Mouse (Mus musculus) MEL (cell line): Measurements from ENCODE around the gene Treh. TPM values are rescaled to one million over a fixed set of nuclear protein-coding genes. Genes with fewer than 3 reads are reported as not detected.
A peak's percentile ranks its signal among the peaks of the same experiment; 100 is the strongest.

Experiments used
- DNase-seq: peaks from one replicate; pipeline ENCODE4 v3.0.0; 2011; ENCODE audit warnings: low read depth, low spot score
- H3K27ac ChIP-seq: 2 replicates; pipeline ENCODE4 v1.5.1; 2012; ENCODE audit warnings: low read depth, mild to moderate bottlenecking, control low read depth, low read length, moderate library complexity; ENCODE audit not compliant: control insufficient read depth
- H3K27me3 ChIP-seq, 2 experiments: fragments of 150-350 bp in 1 of 2; sonication (generic) in 1 of 2; 2 replicates each; pipeline ENCODE4 v1.6.1; 2012; ENCODE audit warnings: low read length in 2 of 2, mild to moderate bottlenecking in 2 of 2, improper control_type of control experiment in 1 of 2, moderate library complexity in 1 of 2; ENCODE audit not compliant: insufficient read depth in 2 of 2, control insufficient read depth in 1 of 2
- H3K36me3 ChIP-seq, 2 experiments: 2 replicates each; pipeline ENCODE4 v1.6.1; 2012 to 2014; ENCODE audit warnings: low read length in 2 of 2, improper control_type of control experiment in 1 of 2, inconsistent platforms in 1 of 2, mild to moderate bottlenecking in 1 of 2; ENCODE audit not compliant: insufficient read depth in 2 of 2, control insufficient read depth in 1 of 2
- H3K4me1 ChIP-seq, 2 experiments: fragments of 150-350 bp in 1 of 2; sonication (generic) in 1 of 2; 2 replicates each; pipeline ENCODE4 v1.6.1; 2012; ENCODE audit warnings: low read length in 2 of 2, improper control_type of control experiment in 1 of 2, mild to moderate bottlenecking in 1 of 2; ENCODE audit not compliant: insufficient read depth in 2 of 2, control insufficient read depth in 1 of 2
- H3K4me3 ChIP-seq, 2 experiments: fragments of 150-350 bp in 1 of 2; sonication (generic) in 1 of 2; 2 replicates each; pipeline ENCODE4 v1.5.1; 2012; ENCODE audit warnings: low read depth in 2 of 2, low read length in 2 of 2, mild to moderate bottlenecking in 2 of 2, moderate library complexity in 2 of 2, control low read depth in 1 of 2, improper control_type of control experiment in 1 of 2; ENCODE audit not compliant: control insufficient read depth in 1 of 2, insufficient read depth in 1 of 2
- H3K79me2 ChIP-seq: 2 replicates; pipeline ENCODE4 v1.6.1; 2012; ENCODE audit warnings: mild to moderate bottlenecking, low read length, moderate library complexity; ENCODE audit not compliant: control insufficient read depth, poor library complexity, insufficient read depth
- H3K9ac ChIP-seq: 2 replicates; pipeline ENCODE4 v1.6.1; 2012; ENCODE audit warnings: low read depth, mild to moderate bottlenecking, control low read depth, low read length, moderate library complexity; ENCODE audit not compliant: control insufficient read depth, poor library complexity, severe bottlenecking
- H3K9me3 ChIP-seq: fragments of 150-350 bp; sonication (generic); replicated peaks from 2 replicates; pipeline ENCODE4 v1.6.1; 2012; ENCODE audit warnings: mild to moderate bottlenecking, low read length, improper control_type of control experiment, moderate library complexity; ENCODE audit not compliant: insufficient read depth
- BHLHE40 ChIP-seq: IDR thresholded peaks from 2 replicates; pipeline ENCODE4 v1.6.1; 2012; ENCODE audit warnings: low read depth, mild to moderate bottlenecking, inconsistent platforms, low read length, improper control_type of control experiment, borderline replicate concordance
- CHD1 ChIP-seq: IDR thresholded peaks from 2 replicates; pipeline ENCODE4 v1.6.1; 2012; ENCODE audit warnings: low read depth, mild to moderate bottlenecking, inconsistent platforms, low read length, improper control_type of control experiment
- CTCF ChIP-seq, 3 experiments: IDR thresholded peaks in 2 of 3; conservative IDR thresholded peaks in 1 of 3; 2 replicates each; pipeline ENCODE4 v1.5.1; 2011 to 2012; ENCODE audit warnings: low read length in 3 of 3, low read depth in 2 of 3, mild to moderate bottlenecking in 2 of 3, improper control_type of control experiment in 1 of 3, inconsistent platforms in 1 of 3, mixed read lengths in 1 of 3, moderate library complexity in 1 of 3; ENCODE audit not compliant: control insufficient read depth in 1 of 3, insufficient read depth in 1 of 3, poor library complexity in 1 of 3, severe bottlenecking in 1 of 3
- ELF1 ChIP-seq: IDR thresholded peaks from 2 replicates; pipeline ENCODE4 v1.6.1; 2014; ENCODE audit warnings: low read depth, mild to moderate bottlenecking, inconsistent platforms, low read length, improper control_type of control experiment, moderate library complexity
- GABPA ChIP-seq: IDR thresholded peaks from 2 replicates; pipeline ENCODE4 v1.6.1; 2012; ENCODE audit warnings: low read depth, mild to moderate bottlenecking, inconsistent platforms, low read length, improper control_type of control experiment, moderate library complexity
- MAX ChIP-seq: IDR thresholded peaks from 2 replicates; pipeline ENCODE4 v1.6.1; 2011; ENCODE audit warnings: low read length, improper control_type of control experiment
- MAZ ChIP-seq: IDR thresholded peaks from 2 replicates; pipeline ENCODE4 v1.6.1; 2012; ENCODE audit warnings: low read depth, mild to moderate bottlenecking, inconsistent platforms, low read length, improper control_type of control experiment
- MYB ChIP-seq: IDR thresholded peaks from 2 replicates; pipeline ENCODE4 v1.6.1; 2011; ENCODE audit warnings: mild to moderate bottlenecking, low read depth, low read length, improper control_type of control experiment
- MYC ChIP-seq: IDR thresholded peaks from 2 replicates; pipeline ENCODE4 v1.6.1; 2011; ENCODE audit warnings: low read depth, mild to moderate bottlenecking, low read length, improper control_type of control experiment, moderate library complexity
- NELFE ChIP-seq: IDR thresholded peaks from 2 replicates; pipeline ENCODE4 v1.6.1; 2011; ENCODE audit warnings: low read depth, low read length, improper control_type of control experiment
- NRF1 ChIP-seq: IDR thresholded peaks from 2 replicates; pipeline ENCODE4 v1.6.1; 2014; ENCODE audit warnings: low read depth, mild to moderate bottlenecking, inconsistent platforms, low read length, improper control_type of control experiment, moderate library complexity; ENCODE audit not compliant: poor library complexity, insufficient read depth, severe bottlenecking
- POLR2A ChIP-seq, 2 experiments: IDR thresholded peaks; 2 replicates each; pipeline ENCODE4 v1.6.1; 2011 to 2012; ENCODE audit warnings: low read length in 2 of 2, mild to moderate bottlenecking in 2 of 2, control low read depth in 1 of 2, improper control_type of control experiment in 1 of 2, low read depth in 1 of 2, moderate library complexity in 1 of 2; ENCODE audit not compliant: control insufficient read depth in 1 of 2, insufficient read depth in 1 of 2, poor library complexity in 1 of 2
- POLR2AphosphoS2 ChIP-seq: IDR thresholded peaks from 2 replicates; pipeline ENCODE4 v1.6.1; 2011; ENCODE audit warnings: low read length, improper control_type of control experiment
- POLR2AphosphoS5 ChIP-seq: IDR thresholded peaks from 2 replicates; pipeline ENCODE4 v1.6.1; 2012; ENCODE audit warnings: low read depth, borderline replicate concordance, mild to moderate bottlenecking, inconsistent platforms, low read length, moderate library complexity, mixed read lengths
- SMC3 ChIP-seq: IDR thresholded peaks from 2 replicates; pipeline ENCODE4 v1.6.1; 2011; ENCODE audit warnings: low read depth, low read length, improper control_type of control experiment
- UBTF ChIP-seq: IDR thresholded peaks from 2 replicates; pipeline ENCODE4 v1.6.1; 2012; ENCODE audit warnings: low read depth, mild to moderate bottlenecking, inconsistent platforms, low read length, improper control_type of control experiment, moderate library complexity, borderline replicate concordance; ENCODE audit not compliant: insufficient read depth
- polyA plus RNA-seq, 2 experiments: library from polyadenylated mRNA; stranded (reverse) in 1 of 2; unstranded in 1 of 2; fragments of >175 nt in 1 of 2; fragments of >200 nt in 1 of 2; gene quantifications; 2 replicates each; pipeline versions ENCODE4 v1.2.1 to v1.2.4; 2012; ENCODE audit warnings: low replicate concordance in 2 of 2, low read depth in 1 of 2; ENCODE audit not compliant: insufficient read length in 2 of 2, insufficient read depth in 1 of 2, missing spikeins in 1 of 2
- total RNA-seq: library from RNA; depleted of rRNA; stranded (reverse); fragments of 300-350 nt; gene quantifications from 2 replicates; pipeline ENCODE4 v1.2.3, GENCODE M21; 2012

Gene Treh
- total and polyA plus RNA-seq, 3 experiments, result not detected

GRCm38 (mm10) chr9:44719632-44720357 lies 46.8 kb downstream of the Treh start:
- peaks cover 32 to 50% of the 10 kb centered on the region in 2 experiments for H3K4me1 ChIP-seq
- peaks cover 0 to 31% of the 10 kb centered on the region in 2 experiments; a peak in 2 of 4 replicates for H3K36me3 ChIP-seq
- TF ChIP-seq POLR2AphosphoS5, result no peak
- no peak for TF ChIP-seq MYC
- TF ChIP-seq NELFE, result no peak
- no peak for TF ChIP-seq BHLHE40
- TF ChIP-seq POLR2A (IDR thresholded peaks at IDR 0.05; ENCODE audit: control insufficient read depth in 1 of 2, insufficient read depth in 1 of 2, low read depth in 1 of 2, low read length in 2 of 2, poor library complexity in 1 of 2), result no peak
- no peak for TF ChIP-seq CTCF (IDR thresholded peaks at IDR 0.05 in 2 of 3, conservative IDR thresholded peaks at IDR 0.05 in 1 of 3; ENCODE audit: control insufficient read depth in 1 of 3, insufficient read depth in 1 of 3, low read depth in 2 of 3, low read length in 3 of 3, poor library complexity in 1 of 3, severe bottlenecking in 1 of 3)
- H3K79me2 ChIP-seq, result no peaks in the 10 kb centered on the region; the same call in 1 of the 2 replicates
- H3K27ac ChIP-seq, result no peak overlapping the region
- DNase-seq, result no peak
- no peak overlapping the region for H3K9ac ChIP-seq
- H3K27me3 ChIP-seq, result no peaks in the 10 kb centered on the region
- peak overlapping the region in 1 of 2 experiments; percentile 76; a peak in 2 of 4 replicates for H3K4me3 ChIP-seq
- no peaks in the 10 kb centered on the region for H3K9me3 ChIP-seq

GRCm38 (mm10) chr9:44720358-44721153 lies 47.5 kb downstream of the Treh start:
- H3K79me2 ChIP-seq, result no peaks in the 10 kb centered on the region; the same call in 1 of the 2 replicates
- peaks cover 0 to 31% of the 10 kb centered on the region in 2 experiments; a peak in 2 of 4 replicates for H3K36me3 ChIP-seq
- no peaks in the 10 kb centered on the region for H3K27me3 ChIP-seq
- peaks cover 32 to 50% of the 10 kb centered on the region in 2 experiments for H3K4me1 ChIP-seq
- H3K27ac ChIP-seq, result no peak overlapping the region
- DNase-seq, result peak; percentile 35
- peak overlapping the region; percentile 67 to 76 for H3K4me3 ChIP-seq
- TF ChIP-seq MYB (no peak), MAZ (no peak), UBTF (no peak), SMC3 (no peak), MYC (no peak), MAX (no peak), GABPA (no peak), CHD1 (no peak), ELF1 (no peak), POLR2A (IDR thresholded peaks at IDR 0.05; ENCODE audit: control insufficient read depth in 1 of 2, insufficient read depth in 1 of 2, low read depth in 1 of 2, low read length in 2 of 2, poor library complexity in 1 of 2) (no peak), NRF1 (no peak), POLR2AphosphoS2 (no peak)
- peak overlapping the region; percentile 74 for H3K9ac ChIP-seq
- H3K9me3 ChIP-seq, result no peaks in the 10 kb centered on the region
